Mouse (Mus musculus) small intestine, adult 2 months (tissue): ENCODE measurements around the gene Nudt4. TPM values are rescaled to one million over a fixed set of nuclear protein-coding genes. Genes with fewer than 3 reads are reported as not detected.
A peak's percentile ranks its signal among the peaks of the same experiment; 100 is the strongest.

ENCODE experiments used
- H3K27ac ChIP-seq: fragments of 200-500 bp; 2 replicates; pipeline ENCODE4 v1.5.1; 2012; ENCODE audit warnings: low read depth, low read length, control low read depth, inconsistent platforms; ENCODE audit not compliant: insufficient read depth
- H3K27me3 ChIP-seq: fragments of 200-500 bp; 2 replicates; pipeline ENCODE4 v1.6.1; 2012; ENCODE audit warnings: mild to moderate bottlenecking, moderate library complexity, low read length, inconsistent platforms; ENCODE audit not compliant: control insufficient read depth, insufficient read depth
- H3K36me3 ChIP-seq: fragments of 200-500 bp; 2 replicates; pipeline ENCODE4 v1.6.1; 2012; ENCODE audit warnings: mild to moderate bottlenecking, low read length, control low read depth, inconsistent platforms; ENCODE audit not compliant: control insufficient read depth, insufficient read depth
- H3K4me1 ChIP-seq: fragments of 200-500 bp; 2 replicates; pipeline ENCODE4 v1.6.1; 2012; ENCODE audit warnings: low read length, inconsistent platforms, mixed read lengths; ENCODE audit not compliant: control insufficient read depth, insufficient read depth, insufficient read length
- H3K4me3 ChIP-seq: fragments of 200-500 bp; 2 replicates; pipeline ENCODE4 v1.5.1; 2012; ENCODE audit warnings: low read depth, mild to moderate bottlenecking, control low read depth, inconsistent platforms, low read length, moderate library complexity
- CTCF ChIP-seq: fragments of 200-500 bp; IDR thresholded peaks from 2 replicates; pipeline ENCODE4 v1.5.1; 2012; ENCODE audit warnings: low read depth, mild to moderate bottlenecking, control low read depth, inconsistent platforms, low read length, moderate library complexity, mixed read lengths; ENCODE audit not compliant: insufficient replicate concordance, insufficient read length; ENCODE audit errors: extremely low read depth
- POLR2A ChIP-seq: fragments of 200-500 bp; IDR thresholded peaks from 2 replicates; pipeline ENCODE4 v1.6.1; 2012; ENCODE audit warnings: low read depth, mild to moderate bottlenecking, control low read depth, inconsistent platforms, low read length, moderate library complexity
- WGBS: fragments of 180-500 bp; shearing (Covaris S2); methylation state at CpG from one replicate; pipeline ENCODE4 v1.1.7; 2018; 5-methylcytosine and 5-hydroxymethylcytosine counted together
- polyA plus RNA-seq: library from polyadenylated mRNA; depleted of rRNA; stranded (reverse); fragments of >200 nt; gene quantifications from 2 replicates; pipeline ENCODE4 v1.2.3, GENCODE M21; 2012; rRNA removed

The Nudt4 gene
- 9.2 and 89.4 TPM in 2 replicates for polyA plus RNA-seq

DNA sequence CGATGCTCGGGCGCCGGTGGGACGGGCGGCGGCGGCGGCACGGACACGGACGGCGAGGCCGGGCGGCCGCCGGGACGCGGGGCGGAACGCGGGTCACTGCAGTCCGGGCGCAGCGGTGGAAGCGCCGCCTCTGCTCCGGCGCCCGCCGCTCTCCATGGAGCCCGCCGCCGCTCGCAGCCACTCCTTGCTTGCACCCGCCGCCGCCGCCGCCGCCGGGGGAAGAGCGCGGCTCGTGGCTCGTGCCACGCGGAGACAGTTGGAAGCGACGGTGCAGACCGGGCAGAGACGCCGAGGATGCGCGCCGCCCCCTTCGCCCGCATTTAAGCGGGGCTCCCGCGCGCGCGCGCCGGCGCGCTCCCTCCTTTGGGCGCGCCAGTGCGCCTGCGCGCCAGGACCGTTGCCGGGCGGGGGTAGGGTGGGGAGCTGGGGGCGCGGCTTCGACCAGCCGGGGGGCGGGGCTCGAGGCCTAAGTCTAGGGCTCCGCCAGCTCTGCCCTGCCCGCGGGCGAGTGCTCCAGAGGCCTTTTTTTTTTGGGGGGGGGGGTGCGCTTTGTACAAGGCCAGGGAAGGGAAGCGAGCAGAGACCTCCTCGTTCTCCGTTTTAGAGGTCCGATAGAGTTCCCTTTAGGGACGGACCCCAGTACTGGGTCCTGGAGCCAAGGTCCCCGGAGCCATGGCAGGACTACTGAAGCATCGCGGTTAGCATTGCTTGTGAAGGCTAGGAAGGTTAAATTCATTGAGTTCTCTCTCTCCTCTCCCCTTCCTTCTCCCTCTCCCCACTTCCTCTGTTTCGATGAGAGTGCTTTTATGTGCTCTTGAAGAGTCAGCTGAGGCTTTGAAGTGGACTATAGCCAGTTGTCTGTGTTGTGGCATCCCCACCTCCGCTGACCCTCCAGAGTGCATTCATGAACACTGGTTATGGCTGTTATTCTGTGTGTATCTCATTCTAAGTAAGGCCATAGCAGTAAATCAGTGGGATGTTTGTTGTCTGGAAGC, at the start of gene Nudt4:
TSS of gene Nudt4 (minus strand) at position 296 of the 995 bp plus-strand sequence.
- Histone ChIP-seq H3K27ac (peak within 1 kb of the TSS; percentile 76), H3K36me3 (no peaks in the 10 kb centered on the region), H3K4me1 (peaks cover 7% of the 10 kb centered on the region), H3K27me3 (no peaks in the 10 kb centered on the region), H3K4me3 (peak within 1 kb of the TSS; percentile 75)
- no peak for TF ChIP-seq CTCF
- TF ChIP-seq POLR2A, result peak; percentile 83
- 2% methylated on average over 71 of the region's 97 CpGs for WGBS

DNA sequence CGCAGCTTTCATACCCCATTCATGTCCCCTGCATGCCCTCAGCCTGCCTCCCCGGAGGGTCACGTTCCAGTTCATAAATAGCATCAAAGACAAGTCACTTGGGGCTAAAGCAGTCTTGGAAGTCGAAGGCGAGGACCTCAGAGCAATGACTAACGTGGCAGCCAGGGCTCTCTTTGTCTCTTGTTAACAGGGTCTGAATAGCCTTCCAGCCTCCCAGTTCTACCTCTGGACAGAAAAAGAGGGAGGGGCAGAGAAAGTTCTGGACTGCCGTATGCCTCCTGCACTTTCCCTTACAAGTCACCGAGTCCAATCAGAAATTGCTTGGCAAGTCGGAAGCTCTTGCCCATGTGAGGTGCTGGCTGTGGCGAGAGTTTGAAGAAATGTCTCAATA, 47.4 kb upstream of the Nudt4 start:
- TF ChIP-seq CTCF (no peak), POLR2A (no peak)
- 69% methylated on average over 10 of the region's 10 CpGs for WGBS
- no peak overlapping the region for H3K27ac ChIP-seq
- H3K4me1 ChIP-seq, result no peaks in the 10 kb centered on the region
- no peak overlapping the region for H3K4me3 ChIP-seq
- no peaks in the 10 kb centered on the region for H3K27me3 ChIP-seq
- no peaks in the 10 kb centered on the region for H3K36me3 ChIP-seq

DNA sequence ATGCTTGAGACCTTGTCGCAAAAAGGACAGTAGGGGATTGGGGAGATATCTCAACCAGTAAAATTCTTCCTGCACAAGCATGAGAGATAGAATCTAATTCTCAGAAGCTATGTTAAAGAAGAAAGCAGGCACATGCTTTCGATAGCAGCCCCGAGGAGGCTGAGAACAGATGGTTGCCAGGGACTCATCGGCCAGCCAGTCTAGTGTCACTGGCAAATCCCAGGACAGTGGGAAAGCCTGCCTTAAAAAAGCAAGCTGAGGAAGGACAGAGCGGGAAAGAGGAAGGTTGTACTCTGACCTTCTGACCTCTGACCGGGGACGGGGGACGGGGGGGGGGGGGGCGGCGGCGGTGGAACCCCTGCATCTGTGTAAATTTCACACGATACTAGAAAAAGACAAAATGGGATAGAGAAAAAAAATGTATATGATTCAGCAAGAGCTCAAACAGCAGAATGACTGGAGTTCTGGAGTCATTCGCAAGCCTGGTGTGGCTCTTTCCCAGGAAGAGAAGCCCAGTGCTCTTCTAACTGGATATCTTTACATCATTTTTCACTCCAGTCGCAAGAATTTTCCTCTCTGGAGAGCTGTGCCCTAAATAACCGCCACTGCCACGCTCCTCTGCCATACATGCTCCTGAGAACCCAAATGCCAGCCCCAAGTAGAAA, 46.9 kb upstream of the Nudt4 start:
- Histone ChIP-seq H3K36me3 (no peaks in the 10 kb centered on the region), H3K4me1 (no peaks in the 10 kb centered on the region), H3K27me3 (no peaks in the 10 kb centered on the region), H3K27ac (no peak overlapping the region), H3K4me3 (no peak overlapping the region)
- TF ChIP-seq CTCF (no peak), POLR2A (no peak)
- WGBS, result 36% methylated on average over 16 of the region's 16 CpGs

DNA sequence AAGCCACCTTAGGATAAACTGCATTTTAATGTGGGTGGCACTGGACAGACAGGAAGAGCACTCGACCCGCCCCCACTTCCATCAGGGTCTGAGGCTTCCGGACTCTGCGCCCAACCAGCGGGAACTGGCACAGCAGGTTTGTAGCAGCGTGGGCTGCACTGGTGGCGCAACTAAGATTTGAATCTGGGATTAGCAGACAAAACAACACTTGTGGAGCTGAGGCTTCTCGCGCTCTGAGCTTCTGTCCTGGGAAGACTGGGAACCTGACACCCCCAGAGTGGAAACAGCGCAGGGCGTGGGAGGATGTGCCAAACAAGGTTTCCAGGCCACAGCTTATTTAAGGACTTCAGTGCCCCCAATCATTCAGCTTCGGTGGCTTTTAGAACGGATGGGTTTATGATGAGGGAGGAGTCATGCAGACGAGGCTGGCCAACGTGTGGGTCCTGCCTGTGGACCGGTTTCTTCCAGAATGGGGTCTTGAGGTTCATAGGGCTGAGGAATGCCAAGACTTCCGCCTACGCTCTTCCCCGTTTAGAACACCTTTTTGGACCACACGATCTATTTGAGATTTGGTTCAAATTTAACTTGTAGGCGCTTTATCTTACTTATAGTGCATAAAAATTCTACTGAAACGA, 41.1 kb upstream of the Nudt4 start:
- TF ChIP-seq POLR2A, result no peak
- no peak for TF ChIP-seq CTCF
- 55% methylated on average over 22 of the region's 22 CpGs for WGBS

DNA sequence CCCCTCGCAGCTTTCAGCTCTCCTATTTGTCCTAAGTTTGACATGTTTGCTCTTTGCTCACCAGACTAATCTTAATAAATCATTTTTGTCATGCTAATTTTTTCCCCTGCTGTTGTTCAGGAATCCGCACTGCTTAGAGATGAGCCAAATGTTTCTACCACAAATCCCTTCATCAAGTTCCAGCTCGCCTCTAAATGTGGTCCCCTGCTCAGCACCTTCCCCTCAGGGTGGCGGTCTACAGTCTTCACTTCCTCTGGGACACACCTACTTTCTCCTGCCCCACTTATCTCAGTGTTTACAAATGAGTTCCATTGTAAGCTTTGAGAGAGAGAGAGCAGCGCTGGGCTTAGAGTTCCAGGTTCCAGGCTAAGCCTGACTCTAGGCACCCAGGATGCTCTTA, 36.6 kb upstream of the Nudt4 start:
- TF ChIP-seq POLR2A (no peak), CTCF (no peak)
- no peak overlapping the region for H3K27ac ChIP-seq
- no peaks in the 10 kb centered on the region for H3K27me3 ChIP-seq
- WGBS, result 32% methylated on average over 5 of the region's 5 CpGs
- H3K36me3 ChIP-seq, result no peaks in the 10 kb centered on the region
- peaks cover 4% of the 10 kb centered on the region for H3K4me1 ChIP-seq
- no peak overlapping the region for H3K4me3 ChIP-seq

More for the DNA sequence above, 41.1 kb upstream of the Nudt4 start:
- H3K4me3 ChIP-seq, result no peak overlapping the region
- H3K27ac ChIP-seq, result no peak overlapping the region
- no peaks in the 10 kb centered on the region for H3K4me1 ChIP-seq
- H3K36me3 ChIP-seq, result no peaks in the 10 kb centered on the region
- no peaks in the 10 kb centered on the region for H3K27me3 ChIP-seq

DNA sequence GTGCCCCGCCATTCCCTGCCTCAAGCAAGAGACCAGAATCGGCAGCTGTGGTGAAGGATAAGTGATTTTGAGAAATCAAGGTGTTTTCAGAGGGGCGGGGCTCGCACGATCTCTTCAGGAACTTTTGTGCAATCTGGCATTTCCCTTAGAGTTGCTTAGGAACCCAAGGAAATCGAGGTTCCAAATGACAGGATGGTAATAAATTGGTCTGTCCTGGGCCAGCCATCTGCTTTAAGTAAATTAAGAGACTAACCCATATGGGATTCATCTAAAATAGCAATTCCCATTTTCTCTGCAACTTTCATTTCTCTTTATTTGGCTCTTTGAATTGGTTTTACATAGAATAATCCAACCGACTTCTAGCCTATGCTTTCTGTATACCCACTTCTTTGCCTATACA, 35.8 kb upstream of the Nudt4 start:
- Histone ChIP-seq H3K36me3 (no peaks in the 10 kb centered on the region), H3K4me1 (peaks cover 6% of the 10 kb centered on the region), H3K27ac (no peak overlapping the region), H3K27me3 (no peaks in the 10 kb centered on the region), H3K4me3 (no peak overlapping the region)
- 73% methylated on average over 7 of the region's 7 CpGs for WGBS
- TF ChIP-seq POLR2A (no peak), CTCF (no peak)

DNA sequence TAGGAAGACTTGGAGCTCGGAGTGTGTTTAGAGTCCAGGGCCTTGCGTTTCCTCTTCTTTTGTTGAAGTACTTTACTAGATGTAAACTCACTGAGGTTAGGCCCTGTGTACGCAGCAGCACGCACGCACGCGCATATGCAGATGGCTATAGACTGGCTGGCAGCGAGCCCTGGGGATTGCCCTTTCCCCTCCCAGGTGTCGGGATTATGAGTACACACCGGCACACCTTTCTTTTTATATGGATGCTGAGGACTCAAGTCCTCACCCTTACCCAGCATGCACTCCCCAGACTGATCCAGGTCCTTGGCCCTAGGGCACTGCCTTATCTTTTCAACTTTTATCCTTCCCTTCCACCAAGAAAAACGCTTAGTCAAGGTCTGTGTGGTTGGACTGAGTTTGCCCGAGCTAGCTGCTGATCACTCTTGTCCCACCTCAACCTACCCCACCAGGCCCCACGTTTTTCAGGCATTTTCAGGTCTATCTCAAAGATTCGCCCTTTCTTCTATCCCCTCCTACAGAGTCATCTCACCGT, 34.2 kb upstream of the Nudt4 start:
- 44% methylated on average over 15 of the region's 15 CpGs for WGBS

More for the DNA sequence above, 34.2 kb upstream of the Nudt4 start:
- Histone ChIP-seq H3K36me3 (no peaks in the 10 kb centered on the region), H3K4me3 (no peak overlapping the region), H3K27me3 (no peaks in the 10 kb centered on the region), H3K4me1 (peaks cover 6% of the 10 kb centered on the region), H3K27ac (no peak overlapping the region; the same call in none of the 2 replicates)
- TF ChIP-seq CTCF (no peak), POLR2A (no peak)
